Mouse (Mus musculus) C2C12 (cell line): ENCODE results near the gene Il17rd. TPM values are rescaled to one million over a fixed set of nuclear protein-coding genes. Genes with fewer than 3 reads are reported as not detected.

ENCODE experiments used
- H3K27me3 ChIP-seq: one replicate; pipeline ENCODE4 v1.6.1; 2011; ENCODE audit not compliant: control insufficient read depth, insufficient read depth, insufficient read length
- H3K36me3 ChIP-seq: one replicate; pipeline ENCODE4 v1.6.1; 2011; ENCODE audit not compliant: control insufficient read depth, insufficient read depth
- H3K4me3 ChIP-seq: one replicate; pipeline ENCODE4 v1.5.1; 2011; ENCODE audit warnings: mild to moderate bottlenecking, control low read depth; ENCODE audit not compliant: poor library complexity, insufficient read depth, severe bottlenecking
- H3K79me2 ChIP-seq: one replicate; pipeline ENCODE4 v1.6.1; 2011; ENCODE audit not compliant: control insufficient read depth, insufficient read depth
- H3K79me3 ChIP-seq: one replicate; pipeline ENCODE4 v1.6.1; 2011; ENCODE audit warnings: low read depth, control low read depth
- H3ac ChIP-seq: one replicate; pipeline ENCODE3; 2011; ENCODE audit warnings: low read depth; ENCODE audit not compliant: control insufficient read depth, insufficient read length
- CEBPB ChIP-seq: IDR thresholded peaks from one replicate; pipeline ENCODE4 v1.6.1; 2011; ENCODE audit warnings: low read depth, mild to moderate bottlenecking, control low read depth, moderate library complexity
- CTCF ChIP-seq: IDR thresholded peaks from one replicate; pipeline ENCODE4 v1.5.1; 2011; ENCODE audit not compliant: control insufficient read depth, insufficient read depth, insufficient read length
- FOSL1 ChIP-seq: IDR thresholded peaks from one replicate; pipeline ENCODE4 v1.8.0; 2011; ENCODE audit warnings: mild to moderate bottlenecking, low read length; ENCODE audit not compliant: poor library complexity, insufficient read depth, severe bottlenecking
- MAX ChIP-seq: IDR thresholded peaks from one replicate; pipeline ENCODE4 v1.6.1; 2011; ENCODE audit warnings: mild to moderate bottlenecking, control low read depth
- MYOD1 ChIP-seq: IDR thresholded peaks from one replicate; pipeline ENCODE4 v1.6.1; 2011; ENCODE audit warnings: low read depth; ENCODE audit not compliant: control insufficient read depth, insufficient read length
- MYOG ChIP-seq: IDR thresholded peaks from one replicate; pipeline ENCODE4 v1.6.1; 2011; ENCODE audit not compliant: control insufficient read depth, insufficient read length; ENCODE audit errors: extremely low read depth
- USF1 ChIP-seq: IDR thresholded peaks from one replicate; pipeline ENCODE4 v1.6.1; 2011; ENCODE audit warnings: low read depth, mild to moderate bottlenecking, control low read depth, moderate library complexity
- long read RNA-seq, 2 experiments: library from polyadenylated mRNA; unstranded; transcript quantifications; one replicate each; pipeline ENCODE4 v2.0.0; 2019 to 2020
- polyA plus RNA-seq: library from polyadenylated mRNA; unstranded; fragments of >200 nt; fragmentation: generic; extraction: Trizol; gene quantifications from one replicate; pipeline ENCODE4 v1.2.1, GENCODE M21; 2012; ENCODE audit warnings: missing spikeins

Il17rd gene
- 1.2 TPM for polyA plus RNA-seq
- long read RNA-seq, experiment 1, partial matches to known transcripts: 0 of 2 reads
- long read RNA-seq, experiment 1, other reads (novel, unspliced or antisense): 2 of 2 reads
- long read RNA-seq, experiment 2, full-length matches to known transcripts: 2 of 5 reads
- long read RNA-seq, experiment 2, partial matches to known transcripts: 0 of 5 reads
- long read RNA-seq, experiment 2, other reads (novel, unspliced or antisense): 3 of 5 reads

DNA sequence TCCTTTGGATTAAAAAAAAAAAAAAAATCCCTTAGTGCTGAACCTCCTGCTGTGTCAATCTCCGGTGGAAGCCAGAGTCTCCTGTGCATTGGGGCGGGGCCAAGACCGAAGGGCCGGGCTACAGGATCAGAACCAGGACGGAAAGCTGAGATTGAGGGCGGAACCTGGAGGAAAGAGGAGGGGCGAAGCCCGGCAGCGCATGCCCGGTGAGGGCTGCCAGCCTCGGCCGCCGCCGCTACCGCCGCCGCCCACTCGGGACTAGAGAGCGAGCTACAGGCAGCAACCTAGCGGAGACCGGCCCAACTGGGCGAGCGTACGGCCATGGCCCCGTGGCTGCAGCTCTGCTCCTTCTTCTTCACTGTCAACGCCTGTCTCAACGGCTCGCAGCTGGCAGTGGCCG, at the start of gene Il17rd:
TSS of gene Il17rd (plus strand) at position 159 of the 400 bp plus-strand sequence.
- TF ChIP-seq USF1: no peak
- no peak for TF ChIP-seq CEBPB
- TF ChIP-seq MYOG: no peak
- TF ChIP-seq MAX: no peak
- TF ChIP-seq MYOD1: no peak
- no peak for TF ChIP-seq CTCF
- TF ChIP-seq FOSL1: no peak
- Histone ChIP-seq H3K79me2 (no peaks in the 10 kb centered on the region), H3ac (peak within 1 kb of the TSS; percentile 89), H3K27me3 (no peaks in the 10 kb centered on the region), H3K4me3 (peak within 1 kb of the TSS; percentile 49), H3K36me3 (no peaks in the 10 kb centered on the region), H3K79me3 (no peaks in the 10 kb centered on the region)

DNA sequence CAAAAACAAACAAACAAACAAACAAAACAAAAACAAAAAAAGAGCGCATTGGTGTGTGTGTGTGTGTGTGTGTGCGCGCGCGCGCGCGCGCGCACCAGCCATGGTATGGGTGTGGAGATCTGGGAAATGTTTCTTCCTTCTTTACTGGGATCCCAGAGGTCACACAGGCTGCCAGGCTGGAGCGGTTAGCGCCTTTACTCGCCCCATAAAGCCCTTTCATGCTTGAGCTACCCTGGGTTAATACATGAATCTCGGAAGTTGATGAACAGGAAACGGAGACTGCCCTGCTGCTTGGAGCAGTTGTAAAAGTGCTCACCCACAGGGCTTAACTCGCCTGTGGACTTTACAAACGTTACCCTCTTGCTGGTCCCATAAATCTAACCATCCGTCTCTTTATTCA, 47.1 kb upstream of the Il17rd start:
- Histone ChIP-seq H3ac (no peak overlapping the region), H3K79me3 (no peaks in the 10 kb centered on the region), H3K4me3 (no peak overlapping the region), H3K79me2 (no peaks in the 10 kb centered on the region), H3K36me3 (no peaks in the 10 kb centered on the region), H3K27me3 (no peaks in the 10 kb centered on the region)
- TF ChIP-seq CTCF (no peak), MYOG (no peak), MAX (no peak), MYOD1 (no peak), FOSL1 (no peak), CEBPB (no peak), USF1 (no peak)

- no peaks in the 10 kb centered on the region for H3K79me3 ChIP-seq
- no peaks in the 10 kb centered on the region for H3K79me2 ChIP-seq
- no peak overlapping the region for H3ac ChIP-seq
- no peak overlapping the region for H3K4me3 ChIP-seq
- no peaks in the 10 kb centered on the region for H3K36me3 ChIP-seq
- TF ChIP-seq MAX (no peak), USF1 (no peak), CTCF (no peak), MYOG (no peak), CEBPB (no peak)
- no peaks in the 10 kb centered on the region for H3K27me3 ChIP-seq
Observed at GRCm38 (mm10) chr14:26993427-26993826, 45.3 kb upstream of the Il17rd start.

- no peak within 1 kb of the TSS for H3K4me3 ChIP-seq
- H3K36me3 ChIP-seq: no peaks in the 10 kb centered on the region
- H3K79me3 ChIP-seq: no peaks in the 10 kb centered on the region
- TF ChIP-seq MYOD1: no peak
- TF ChIP-seq MAX: no peak
- TF ChIP-seq CTCF: no peak
- TF ChIP-seq CEBPB: no peak
- TF ChIP-seq MYOG: no peak
- TF ChIP-seq USF1: no peak
- TF ChIP-seq FOSL1: no peak
- H3ac ChIP-seq: no peak within 1 kb of the TSS
- no peaks in the 10 kb centered on the region for H3K27me3 ChIP-seq
- no peaks in the 10 kb centered on the region for H3K79me2 ChIP-seq
Observed at GRCm38 (mm10) chr14:26994211-26994741, 44.5 kb upstream of the Il17rd start, which contains the start of gene Hesx1. Gene Hesx1 (plus strand): TSS chr14:26994416.

GRCm38 (mm10) chr14:26996257-26996656, 42.5 kb upstream of the Il17rd start:
- Histone ChIP-seq H3ac (no peak overlapping the region), H3K4me3 (no peak overlapping the region), H3K36me3 (no peaks in the 10 kb centered on the region), H3K27me3 (peaks cover 4% of the 10 kb centered on the region), H3K79me3 (no peaks in the 10 kb centered on the region), H3K79me2 (no peaks in the 10 kb centered on the region)
- no peak for TF ChIP-seq MYOG
- no peak for TF ChIP-seq FOSL1
- no peak for TF ChIP-seq MYOD1
- no peak for TF ChIP-seq CEBPB
- no peak for TF ChIP-seq CTCF
- TF ChIP-seq USF1: no peak
- no peak for TF ChIP-seq MAX
